Mouse (Mus musculus): ENCODE data around the gene Slc30a9.

The Slc30a9 gene

DNA sequence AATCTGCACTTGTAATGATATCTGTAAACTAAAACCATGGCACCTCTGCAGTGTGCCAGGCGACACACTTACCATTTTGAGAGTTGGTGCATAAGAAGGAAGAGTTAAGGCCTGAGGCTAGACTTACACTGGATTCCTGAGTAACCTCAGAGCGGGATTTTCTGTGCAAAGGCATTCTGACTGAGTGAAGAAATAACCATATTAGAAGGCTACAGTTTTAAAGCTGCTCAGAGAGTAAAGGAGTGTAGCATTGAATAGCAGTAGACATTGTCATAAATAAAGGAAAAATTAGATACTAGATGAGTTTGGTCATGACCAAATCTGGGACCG, 5.7 kb downstream of the Slc30a9 start:
- no peak for DNase-seq (ENCODE audit: low spot score in 2 of 2)

DNA sequence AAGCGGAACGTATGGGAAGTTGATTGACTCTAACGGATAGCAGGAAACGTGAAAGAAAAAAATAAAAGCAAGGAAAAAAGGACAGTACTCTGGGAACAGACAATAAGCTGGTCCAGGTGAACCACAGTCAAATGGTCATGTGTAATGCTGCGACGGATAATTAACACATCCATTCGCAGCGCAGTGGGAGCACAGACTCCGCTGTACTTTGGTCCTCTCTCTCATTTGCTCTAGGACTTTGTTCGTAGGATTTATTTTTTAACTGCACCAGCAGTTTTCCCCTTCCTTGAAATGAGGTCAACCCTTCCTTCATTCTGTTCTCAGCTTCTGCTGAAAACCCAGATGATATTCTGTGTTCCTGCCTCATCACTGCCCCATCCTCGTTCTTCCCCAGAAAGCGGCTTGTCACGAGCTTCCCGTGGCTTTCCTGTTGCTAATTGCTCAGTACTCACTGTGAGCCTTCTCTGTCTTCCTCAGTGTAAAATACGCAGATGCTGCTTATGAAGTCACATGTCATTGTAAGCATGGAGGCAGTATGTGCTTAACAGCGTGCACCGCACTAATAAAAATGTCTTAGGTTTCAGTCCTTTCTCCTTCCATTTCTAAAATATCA, 15.0 kb downstream of the Slc30a9 start:
- DNase-seq (ENCODE audit: low spot score in 2 of 2) = no peak

DNA sequence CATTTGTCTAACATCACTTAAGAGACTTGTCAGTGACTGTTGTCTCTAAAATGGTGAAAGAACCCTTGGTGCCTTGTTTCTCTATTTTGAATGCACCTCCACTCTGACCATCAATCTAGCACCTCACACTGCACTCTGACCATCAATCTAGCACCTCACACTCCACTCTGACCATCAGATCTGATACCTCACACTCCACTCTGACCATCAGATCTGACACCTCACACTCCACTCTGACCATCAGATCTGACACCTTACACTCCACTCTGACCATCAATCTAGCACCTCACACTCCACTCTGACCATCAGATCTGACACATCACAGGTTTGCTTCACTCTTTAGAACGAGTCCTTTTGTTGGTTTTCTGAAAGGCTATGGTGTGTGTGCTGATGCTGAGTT, 17.3 kb downstream of the Slc30a9 start:
- DNase-seq (ENCODE audit: low spot score in 2 of 2) = no peak

DNA sequence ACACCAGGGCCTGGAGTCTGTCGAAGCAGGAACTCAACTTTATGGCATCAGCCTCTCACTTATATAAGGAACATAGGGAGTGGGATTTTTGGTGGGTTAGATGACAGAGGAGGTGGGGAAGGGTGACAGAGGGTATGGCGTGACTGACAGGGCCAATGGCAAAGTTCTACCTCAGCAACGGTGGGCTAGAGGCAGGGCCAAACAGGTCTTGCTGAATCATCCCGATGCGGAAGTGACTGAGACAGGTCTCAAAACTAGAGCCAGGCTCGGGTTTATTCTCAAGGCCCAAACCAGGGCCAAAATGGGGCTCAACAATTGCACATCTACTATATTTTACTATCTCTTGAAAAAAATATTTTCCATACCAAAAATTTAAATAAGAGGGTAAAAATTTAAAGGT, 34.1 kb downstream of the Slc30a9 start:
- no peak for DNase-seq (ENCODE audit: low spot score in 2 of 2)

DNA sequence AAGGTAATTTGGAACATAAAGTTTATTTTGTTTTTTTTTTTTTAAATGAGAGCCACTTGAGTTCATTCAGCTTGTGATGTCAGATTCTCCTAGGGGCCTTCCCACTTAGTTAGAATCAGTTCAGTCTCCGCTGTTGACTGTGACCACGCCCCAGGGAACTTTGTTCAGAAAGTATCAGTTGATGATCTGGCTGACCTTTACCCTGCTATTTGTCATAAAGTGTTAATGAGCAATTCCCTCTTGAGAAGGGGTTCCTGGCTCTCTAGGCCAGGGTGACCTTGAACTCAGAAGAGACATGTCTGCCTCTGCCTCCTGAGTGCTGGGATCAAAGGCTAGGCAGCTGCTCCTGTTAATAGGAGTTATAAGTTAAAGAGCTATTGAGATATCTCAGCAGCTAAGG, 40.3 kb downstream of the Slc30a9 start:
- no peak for DNase-seq (ENCODE audit: low spot score in 2 of 2)

DNA sequence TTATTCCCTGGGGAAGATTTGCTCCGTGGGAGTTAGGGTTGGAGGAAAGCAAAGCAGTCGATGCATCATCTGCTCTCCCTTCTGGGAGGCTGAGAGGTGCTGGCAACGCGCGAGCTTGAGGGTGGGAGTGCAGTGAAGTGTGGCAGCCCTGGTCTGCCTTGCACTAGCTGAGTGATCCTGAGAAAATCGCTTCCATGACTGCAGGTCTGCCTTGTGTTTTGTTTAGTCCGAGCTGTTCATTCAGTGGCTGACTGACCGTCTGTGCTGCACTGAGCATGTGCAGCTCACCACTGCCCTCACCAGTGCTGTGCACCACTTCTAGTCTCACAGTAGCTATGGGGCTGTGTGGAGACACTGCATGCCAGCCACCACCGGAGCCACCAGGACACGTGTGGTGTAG, 42.2 kb downstream of the Slc30a9 start:
- DNase-seq (ENCODE audit: low spot score in 2 of 2) = no peak

DNA sequence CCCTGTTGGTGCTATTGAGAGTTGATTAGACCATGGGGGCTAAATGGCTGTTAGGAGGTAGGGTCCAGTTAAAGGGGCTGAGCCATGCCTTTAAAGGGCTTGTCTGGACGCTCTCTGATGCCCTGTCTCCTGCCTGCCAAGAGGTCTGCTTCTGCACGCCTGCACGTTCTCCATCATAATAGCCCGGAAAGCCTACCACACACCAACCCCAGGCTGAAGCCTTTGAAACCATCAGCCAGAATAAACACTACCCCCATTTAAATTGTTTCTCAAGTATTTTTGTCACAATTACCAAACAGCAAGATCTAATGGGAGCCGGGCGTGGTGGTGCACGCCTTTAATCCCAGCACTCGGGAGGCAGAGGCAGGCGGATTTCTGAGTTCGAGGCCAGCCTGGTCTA, 55.6 kb downstream of the Slc30a9 start:
- no peak for DNase-seq (ENCODE audit: low spot score in 2 of 2)

DNA sequence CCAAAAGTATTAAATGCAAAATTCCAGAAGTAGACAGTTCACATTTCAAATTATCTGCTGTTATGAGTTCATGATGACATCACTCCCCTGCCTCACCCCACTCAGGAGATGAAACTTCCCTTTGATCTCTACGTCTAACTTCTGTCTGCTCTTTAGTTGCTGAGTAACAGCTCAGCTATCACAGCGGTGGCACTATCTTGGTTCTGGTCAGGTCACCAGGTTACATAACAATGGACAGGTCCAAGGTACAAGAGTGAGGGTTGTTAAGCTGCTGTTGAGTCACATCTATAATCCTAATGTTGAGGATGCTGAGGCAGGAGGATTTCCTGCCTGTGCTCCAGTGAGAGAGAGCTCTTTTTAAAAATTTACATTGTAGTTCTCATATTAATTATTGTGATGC, 56.2 kb downstream of the Slc30a9 start:
- no peak for DNase-seq (ENCODE audit: low spot score in 2 of 2)

DNA sequence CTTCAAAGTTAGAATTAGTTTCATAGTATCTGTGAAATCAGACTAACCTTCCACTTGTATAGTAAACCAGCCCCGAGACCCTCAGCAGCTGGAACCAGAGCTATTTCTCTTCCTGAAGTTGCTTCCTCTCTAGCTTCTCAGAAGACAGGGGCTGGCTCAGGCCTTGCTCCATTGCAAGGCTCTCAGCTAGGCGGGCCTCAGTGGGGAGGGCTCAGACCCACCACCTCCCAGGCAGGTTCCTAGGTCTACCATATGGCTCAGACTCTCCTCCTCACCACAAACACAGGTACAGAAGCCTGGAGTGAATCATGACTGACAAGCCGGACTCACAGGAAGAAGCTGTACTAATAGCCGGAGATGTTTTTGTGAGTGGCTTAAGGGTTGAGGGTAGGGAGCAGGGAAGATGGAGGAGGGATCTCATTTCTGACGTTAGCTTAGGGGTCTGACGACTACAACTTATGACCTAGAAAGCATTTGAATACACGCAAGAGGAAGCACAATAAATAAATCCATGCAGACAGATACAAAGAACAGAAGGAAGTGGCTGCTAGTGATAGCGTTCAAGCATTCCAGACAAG, 70.4 kb downstream of the Slc30a9 start:
- DNase-seq (ENCODE audit: low spot score in 2 of 2) = no peak

DNA sequence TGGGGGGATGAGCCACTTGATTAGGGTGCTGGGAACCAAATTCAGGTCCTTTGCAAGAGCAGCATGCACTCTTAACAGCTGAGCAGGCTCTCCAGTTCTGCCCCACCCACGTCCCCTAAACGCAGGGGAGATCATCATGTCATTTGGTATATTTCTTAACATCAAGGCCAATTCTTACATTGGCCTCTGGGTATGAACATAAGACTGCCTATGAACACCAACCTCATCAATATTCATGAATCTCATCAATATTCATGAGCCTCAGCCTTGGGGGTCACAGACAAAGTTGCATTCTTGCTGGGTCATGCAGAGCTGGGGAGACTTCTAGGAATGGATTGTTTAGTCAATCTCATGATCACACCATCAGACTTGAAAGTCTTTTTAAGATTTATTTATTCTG, 74.9 kb downstream of the Slc30a9 start:
- no peak for DNase-seq (ENCODE audit: low spot score in 2 of 2)

DNA sequence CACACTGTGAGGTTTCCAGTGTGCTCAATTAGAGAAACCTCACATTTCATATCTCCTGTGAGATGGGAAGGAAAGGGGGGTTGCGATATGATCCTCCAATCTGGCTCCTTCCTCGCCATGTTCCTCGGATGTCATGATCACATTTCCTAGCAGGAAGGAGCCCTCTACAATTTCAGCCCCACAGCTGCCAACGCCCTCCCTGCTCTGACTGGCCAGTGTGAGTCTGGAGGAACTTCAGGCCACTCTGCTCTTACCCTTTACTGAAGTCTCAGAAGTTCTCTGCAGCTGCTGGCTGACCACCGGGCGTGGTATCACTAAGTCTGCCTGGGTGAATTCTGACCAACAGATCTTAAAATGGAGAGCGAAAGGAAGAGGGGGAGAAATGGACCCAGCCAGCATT, 75.8 kb downstream of the Slc30a9 start:
- no peak for DNase-seq (ENCODE audit: low spot score in 2 of 2)

DNA sequence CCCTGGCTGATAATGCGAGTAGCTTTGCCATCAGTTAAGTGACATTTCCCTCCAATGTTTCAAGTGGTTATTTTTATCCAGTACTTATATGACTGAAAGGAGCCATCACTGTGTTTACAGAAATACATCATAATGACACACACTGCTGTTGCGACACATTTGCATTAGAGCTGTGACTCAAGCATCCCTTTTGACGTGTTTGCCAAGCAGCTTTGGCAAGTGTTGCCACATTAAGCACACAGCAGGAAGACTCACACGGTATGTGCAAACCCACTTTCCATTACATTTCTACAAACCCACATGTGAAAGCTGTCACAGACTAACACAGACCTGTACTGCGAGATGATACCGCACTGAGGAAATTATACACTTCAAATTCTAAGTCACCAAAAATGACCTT, 87.2 kb downstream of the Slc30a9 start:
- DNase-seq (ENCODE audit: low spot score in 2 of 2) = no peak

DNA sequence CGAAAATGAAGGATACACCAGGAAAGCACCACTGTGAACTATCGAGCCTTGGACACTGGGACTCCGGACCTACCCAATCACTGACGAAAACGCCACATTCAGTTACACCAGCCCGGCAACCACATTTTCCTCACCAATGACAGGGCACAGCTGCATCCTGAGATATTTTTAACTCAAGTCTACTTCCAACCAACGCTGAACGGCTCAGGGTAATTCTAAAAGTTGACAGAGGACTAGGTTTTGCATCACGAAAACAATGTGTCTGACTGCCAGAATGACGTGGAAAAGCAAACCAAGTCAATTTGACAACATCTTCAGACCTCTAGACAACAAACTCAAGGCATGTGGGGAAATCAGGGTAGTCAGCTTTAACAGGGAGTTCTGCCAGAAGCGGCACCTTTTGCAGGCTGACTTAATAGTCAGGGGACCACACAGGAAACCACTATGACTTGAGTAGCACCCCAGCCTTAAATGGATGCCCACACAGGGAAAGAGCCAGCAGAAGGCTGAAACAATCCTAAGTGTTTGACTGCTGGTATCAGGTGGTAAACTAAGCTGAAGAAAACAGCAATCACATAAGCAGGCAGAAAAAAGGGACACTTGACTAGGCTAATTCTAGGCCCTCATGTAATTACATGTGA, 88.6 kb downstream of the Slc30a9 start:
- DNase-seq (ENCODE audit: low spot score in 2 of 2) = no peak

DNA sequence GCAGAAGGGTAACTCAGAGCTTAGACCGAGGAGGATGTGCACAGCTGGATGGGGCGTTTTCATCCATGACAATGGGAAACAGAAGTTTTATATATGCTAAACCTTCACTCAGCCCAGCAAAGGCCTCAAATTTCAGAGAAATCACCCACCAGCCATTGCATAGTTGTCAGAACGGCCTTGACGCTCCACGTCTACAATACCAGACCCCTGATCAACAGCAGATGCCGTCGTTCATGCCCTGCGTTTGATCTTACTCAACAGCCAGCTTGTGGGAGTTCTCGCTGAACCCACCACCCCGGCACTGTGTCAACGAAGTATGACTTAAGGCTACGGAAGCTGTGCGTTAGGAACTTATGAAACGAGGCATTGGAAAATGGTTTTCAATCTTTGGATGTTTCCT, 90.4 kb downstream of the Slc30a9 start:
- DNase-seq (ENCODE audit: low spot score in 2 of 2) = no peak

DNA sequence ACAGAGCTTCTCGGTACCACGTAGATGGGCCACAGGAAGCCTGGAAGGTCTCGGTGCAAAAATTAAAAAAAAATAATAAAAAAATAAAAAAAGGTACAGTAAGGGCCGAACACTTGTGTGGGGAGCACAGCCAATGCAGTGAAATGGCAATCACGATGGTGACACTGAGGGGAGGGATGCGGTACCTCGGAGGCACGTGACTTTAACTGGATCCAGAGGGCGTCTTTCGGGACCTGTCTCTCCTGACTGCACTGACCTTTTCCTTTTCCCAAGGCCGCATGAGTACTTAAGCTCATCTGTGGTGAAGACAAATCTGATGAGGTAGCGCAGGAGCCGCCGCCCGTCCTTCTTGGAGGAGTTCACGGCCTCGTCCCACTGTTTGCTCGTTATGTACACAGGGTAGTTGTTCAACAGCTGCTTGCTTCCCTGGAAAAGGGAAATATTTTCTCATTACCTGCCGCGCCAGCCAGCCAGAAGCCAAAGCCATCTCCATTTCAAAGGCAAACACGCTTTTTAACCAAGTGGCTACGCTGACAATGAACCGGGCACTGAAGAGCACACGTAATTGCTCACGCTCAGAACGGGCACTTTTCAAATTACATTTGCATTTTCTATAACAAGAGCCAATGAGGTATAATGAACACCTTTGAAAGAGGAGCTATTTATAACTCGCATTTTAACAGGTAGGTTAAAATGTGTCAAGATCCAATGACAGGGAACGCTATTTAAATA, 93.3 kb downstream of the Slc30a9 start:
- no peak for DNase-seq (ENCODE audit: low spot score in 2 of 2)

DNA sequence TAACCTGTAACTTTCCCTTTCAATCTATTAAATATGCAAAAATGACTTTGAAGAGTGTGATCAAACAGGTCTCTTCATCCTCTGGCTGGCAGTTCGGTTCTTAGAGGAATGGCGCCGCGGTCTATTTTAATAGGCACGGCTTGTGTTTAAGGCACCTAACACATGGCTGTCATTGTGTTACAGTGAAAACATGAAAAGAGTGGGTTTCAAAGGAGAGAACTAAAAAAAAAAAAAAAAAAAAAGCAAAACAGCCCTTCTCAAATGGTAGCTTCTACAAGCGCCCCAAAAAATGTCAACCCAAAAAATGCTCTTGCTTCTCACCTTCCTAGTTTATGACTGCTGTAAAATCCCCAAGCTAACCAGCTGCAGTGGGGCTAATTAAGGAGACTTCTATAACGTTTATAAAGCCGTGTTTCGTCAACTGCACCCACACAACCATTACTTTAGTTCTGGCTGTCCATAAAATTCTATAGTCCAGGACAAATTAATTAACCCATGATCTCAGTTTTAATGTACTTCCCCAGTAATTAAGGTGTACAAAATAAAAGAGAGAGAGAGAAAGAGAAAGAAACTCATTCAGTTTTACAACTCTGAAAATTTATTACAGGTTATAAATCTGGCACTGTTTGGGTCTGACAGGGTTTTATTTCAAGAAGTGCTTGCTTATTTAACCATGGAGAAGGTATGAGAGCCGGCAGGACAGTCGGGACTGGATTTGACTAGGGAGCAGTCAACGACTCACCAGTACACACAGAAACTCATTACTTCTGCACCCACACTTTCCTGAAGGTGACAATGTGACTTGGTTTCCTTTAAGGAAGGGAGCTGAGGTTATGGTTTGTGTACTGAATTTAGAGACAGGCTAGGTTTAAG, 94.1 kb downstream of the Slc30a9 start:
- no peak for DNase-seq (ENCODE audit: low spot score in 2 of 2)

DNA sequence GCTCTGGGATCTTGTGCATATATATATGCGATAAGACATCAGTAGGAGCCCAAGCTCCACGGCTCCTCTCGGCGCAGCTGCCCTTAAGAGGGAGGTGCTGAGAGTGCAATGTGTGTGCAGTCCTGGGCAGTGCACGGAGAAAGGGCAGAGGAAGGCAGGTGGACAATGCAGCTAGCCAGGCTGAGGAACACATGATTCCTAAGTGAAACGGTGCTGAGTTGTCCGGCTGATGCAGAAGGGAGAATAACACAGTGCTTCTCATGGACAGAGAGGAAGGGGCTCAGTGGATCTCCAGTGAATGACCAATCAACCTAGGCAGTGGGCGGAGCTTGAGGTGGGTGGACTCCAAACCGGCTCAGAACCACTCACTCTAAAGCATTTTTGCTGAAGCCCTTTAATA, 94.9 kb downstream of the Slc30a9 start:
- DNase-seq (ENCODE audit: low spot score in 2 of 2) = no peak

DNA sequence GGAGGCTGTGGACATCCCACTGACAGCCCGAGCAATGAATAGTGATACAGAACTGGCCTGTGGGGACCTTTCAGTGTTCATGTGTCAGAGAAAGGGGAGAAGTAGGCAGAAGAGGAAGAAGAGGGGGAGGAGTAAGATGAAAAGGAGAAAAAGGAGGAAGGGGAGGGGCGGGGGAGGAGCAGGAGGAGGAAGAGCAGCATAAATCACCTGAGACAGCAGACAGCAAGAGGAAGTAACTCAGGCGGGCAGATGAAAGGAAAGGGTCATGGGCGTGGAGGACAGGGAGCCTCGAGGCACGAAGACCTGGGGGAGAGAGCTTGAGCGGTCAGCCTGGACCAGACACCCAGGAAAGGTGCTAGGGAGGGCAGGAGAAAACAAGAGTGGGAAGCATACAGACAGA, 97.6 kb downstream of the Slc30a9 start:
- DNase-seq (ENCODE audit: low spot score in 2 of 2) = no peak

DNA sequence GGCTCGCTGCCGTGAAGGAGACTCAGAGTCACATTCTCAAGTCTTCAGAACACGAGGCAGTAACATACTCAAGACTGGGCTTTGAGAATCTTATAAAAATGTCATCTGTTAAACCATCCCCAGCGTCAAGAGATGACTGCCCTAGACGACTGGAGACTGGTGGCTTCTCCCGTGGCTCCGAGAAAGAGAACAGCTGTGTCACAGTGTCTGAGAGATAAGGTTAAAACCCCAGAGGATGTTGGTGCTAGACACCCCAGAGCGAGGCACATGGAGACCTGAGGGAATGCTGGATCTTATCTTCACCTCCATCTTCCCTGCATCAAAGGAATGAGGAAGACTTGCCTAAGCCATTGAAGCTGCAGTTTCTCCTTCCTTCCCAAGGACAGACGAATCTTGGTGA, 98.2 kb downstream of the Slc30a9 start:
- no peak for DNase-seq (ENCODE audit: low spot score in 2 of 2)
